Mouse (Mus musculus): Measurements from ENCODE around the gene Rpl38. TPM values are rescaled to one million over a fixed set of nuclear protein-coding genes. Genes with fewer than 3 reads are reported as not detected.
A peak's percentile ranks its signal among the peaks of the same experiment; 100 is the strongest.

Gene Rpl38
- polyA plus RNA-seq, 1 experiment = 130 TPM

- H3K36me3 ChIP-seq (ENCODE audit: control insufficient read depth, insufficient read depth, low read length) = no peaks in the 10 kb centered on the region
- H3K27ac ChIP-seq (ENCODE audit: insufficient read depth, low read depth, low read length) = no peak overlapping the region
- no peaks in the 10 kb centered on the region for H3K27me3 ChIP-seq (ENCODE audit: control insufficient read depth, insufficient read depth, low read length)
- 57% methylated on average over 11 of the region's 11 CpGs for WGBS
- H3K4me1 ChIP-seq (ENCODE audit: control insufficient read depth, insufficient read depth, insufficient read length, low read length) = no peaks in the 10 kb centered on the region
- TF ChIP-seq POLR2A (IDR thresholded peaks at IDR 0.05; ENCODE audit: low read depth, low read length) (no peak), CTCF (IDR thresholded peaks at IDR 0.05; ENCODE audit: extremely low read depth, insufficient read length, insufficient replicate concordance, low read depth, low read length) (no peak)
- H3K4me3 ChIP-seq (ENCODE audit: low read depth, low read length) = no peak overlapping the region
Observed at GRCm38 (mm10) chr11:114642926-114643325, 25.4 kb upstream of the Rpl38 start.

DNA sequence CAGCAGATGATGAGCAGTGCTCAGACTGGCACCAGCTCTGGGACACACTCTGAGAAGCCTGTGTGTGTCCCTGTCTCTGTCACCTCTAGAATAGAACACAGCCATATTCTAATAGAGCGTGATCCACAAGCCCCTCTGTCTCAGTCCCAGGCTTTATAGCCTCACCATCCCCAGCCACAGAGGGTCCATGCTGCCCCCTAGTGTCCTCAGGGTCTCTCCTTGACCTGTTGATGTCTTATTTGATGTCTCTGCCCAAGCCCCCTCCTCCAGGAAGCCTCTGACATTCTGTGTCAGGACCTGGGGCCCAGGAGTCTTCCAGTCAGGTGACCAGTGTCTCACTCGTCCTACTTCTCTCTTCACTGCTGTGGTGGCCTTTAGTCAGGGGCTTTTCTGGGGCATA, 24.2 kb upstream of the Rpl38 start:
- no peak for TF ChIP-seq POLR2A (IDR thresholded peaks at IDR 0.05; ENCODE audit: low read depth, low read length)
- TF ChIP-seq CTCF (IDR thresholded peaks at IDR 0.05; ENCODE audit: extremely low read depth, insufficient read length, insufficient replicate concordance, low read depth, low read length) = no peak
- WGBS = 36% methylated on average over 2 of the region's 2 CpGs
- Histone ChIP-seq H3K27ac (ENCODE audit: insufficient read depth, low read depth, low read length) (no peak overlapping the region), H3K36me3 (ENCODE audit: control insufficient read depth, insufficient read depth, low read length) (no peaks in the 10 kb centered on the region), H3K27me3 (ENCODE audit: control insufficient read depth, insufficient read depth, low read length) (no peaks in the 10 kb centered on the region), H3K4me1 (ENCODE audit: control insufficient read depth, insufficient read depth, insufficient read length, low read length) (no peaks in the 10 kb centered on the region), H3K4me3 (ENCODE audit: low read depth, low read length) (no peak overlapping the region)

DNA sequence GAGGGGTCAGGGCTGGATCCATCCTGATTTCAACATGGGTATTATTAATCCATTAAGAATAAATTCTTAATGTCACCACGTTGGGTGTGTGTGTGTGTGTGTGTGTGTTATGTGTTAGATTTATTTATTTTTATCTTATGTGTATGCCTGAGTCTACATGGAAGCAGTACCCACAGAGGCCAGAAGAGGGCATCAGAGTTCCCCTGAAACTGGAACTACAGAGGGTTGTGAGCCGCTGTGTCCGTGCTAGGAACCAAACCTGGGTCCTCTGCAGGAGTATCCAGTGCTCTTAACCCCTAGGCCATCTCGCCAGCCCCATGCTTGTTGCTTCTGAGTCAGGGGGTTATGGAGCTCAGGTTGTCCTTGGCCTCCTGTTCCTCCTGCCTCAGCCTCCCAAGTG, 18.8 kb upstream of the Rpl38 start:
- WGBS = 55% methylated on average over 4 of the region's 4 CpGs
- Histone ChIP-seq H3K27ac (ENCODE audit: insufficient read depth, low read depth, low read length) (no peak overlapping the region), H3K4me1 (ENCODE audit: control insufficient read depth, insufficient read depth, insufficient read length, low read length) (no peaks in the 10 kb centered on the region), H3K27me3 (ENCODE audit: control insufficient read depth, insufficient read depth, low read length) (no peaks in the 10 kb centered on the region), H3K36me3 (ENCODE audit: control insufficient read depth, insufficient read depth, low read length) (no peaks in the 10 kb centered on the region), H3K4me3 (ENCODE audit: low read depth, low read length) (no peak overlapping the region)
- no peak for TF ChIP-seq CTCF (IDR thresholded peaks at IDR 0.05; ENCODE audit: extremely low read depth, insufficient read length, insufficient replicate concordance, low read depth, low read length)
- TF ChIP-seq POLR2A (IDR thresholded peaks at IDR 0.05; ENCODE audit: low read depth, low read length) = no peak

GRCm38 (mm10) chr11:114652531-114652930, 15.8 kb upstream of the Rpl38 start:
- no peaks in the 10 kb centered on the region for H3K27me3 ChIP-seq (ENCODE audit: control insufficient read depth, insufficient read depth, low read length)
- H3K27ac ChIP-seq (ENCODE audit: insufficient read depth, low read depth, low read length) = no peak overlapping the region
- whole genome bisulfite sequencing = 8% methylated on average over 16 of the region's 16 CpGs
- TF ChIP-seq CTCF (IDR thresholded peaks at IDR 0.05; ENCODE audit: extremely low read depth, insufficient read length, insufficient replicate concordance, low read depth, low read length) = no peak
- H3K36me3 ChIP-seq (ENCODE audit: control insufficient read depth, insufficient read depth, low read length) = no peaks in the 10 kb centered on the region
- H3K4me3 ChIP-seq (ENCODE audit: low read depth, low read length) = no peak overlapping the region
- H3K4me1 ChIP-seq (ENCODE audit: control insufficient read depth, insufficient read depth, insufficient read length, low read length) = no peaks in the 10 kb centered on the region

- Histone ChIP-seq H3K4me3 (ENCODE audit: low read depth, low read length) (no peak overlapping the region), H3K4me1 (ENCODE audit: control insufficient read depth, insufficient read depth, insufficient read length, low read length) (no peaks in the 10 kb centered on the region), H3K27me3 (ENCODE audit: control insufficient read depth, insufficient read depth, low read length) (no peaks in the 10 kb centered on the region; the same call in 1 of the 2 replicates), H3K27ac (ENCODE audit: insufficient read depth, low read depth, low read length) (no peak overlapping the region), H3K36me3 (ENCODE audit: control insufficient read depth, insufficient read depth, low read length) (no peaks in the 10 kb centered on the region)
- 73% methylated on average over 6 of the region's 6 CpGs for WGBS
- no peak for TF ChIP-seq CTCF (IDR thresholded peaks at IDR 0.05; ENCODE audit: extremely low read depth, insufficient read length, insufficient replicate concordance, low read depth, low read length)
- TF ChIP-seq POLR2A (IDR thresholded peaks at IDR 0.05; ENCODE audit: low read depth, low read length) = no peak
Observed at GRCm38 (mm10) chr11:114653664-114654063, 14.7 kb upstream of the Rpl38 start.

DNA sequence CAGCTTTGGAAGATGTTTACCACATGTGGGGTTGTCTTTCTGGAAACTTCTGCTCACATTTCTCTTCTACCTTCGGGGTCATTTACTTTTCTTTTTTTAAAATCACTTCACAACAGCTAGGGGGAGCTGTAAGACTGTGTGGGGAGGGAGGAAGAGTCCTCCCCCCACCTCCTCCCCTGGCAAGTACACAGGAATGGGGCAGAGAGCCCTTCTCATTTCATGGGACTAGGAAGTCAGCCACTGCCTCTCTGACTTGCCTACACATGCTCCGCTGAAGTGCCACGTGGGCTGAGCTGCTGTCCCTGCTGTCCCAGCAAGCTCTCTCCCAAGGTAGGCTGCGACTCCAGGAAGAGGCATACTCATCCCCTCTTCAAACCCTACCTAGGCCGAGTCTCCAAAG, 13.8 kb upstream of the Rpl38 start:
- no peaks in the 10 kb centered on the region; the same call in 1 of the 2 replicates for H3K27me3 ChIP-seq (ENCODE audit: control insufficient read depth, insufficient read depth, low read length)
- H3K27ac ChIP-seq (ENCODE audit: insufficient read depth, low read depth, low read length) = no peak overlapping the region
- no peaks in the 10 kb centered on the region for H3K36me3 ChIP-seq (ENCODE audit: control insufficient read depth, insufficient read depth, low read length)
- TF ChIP-seq CTCF (IDR thresholded peaks at IDR 0.05; ENCODE audit: extremely low read depth, insufficient read length, insufficient replicate concordance, low read depth, low read length) = peak; percentile 15; the same call in 1 of the 2 replicates
- no peak for TF ChIP-seq POLR2A (IDR thresholded peaks at IDR 0.05; ENCODE audit: low read depth, low read length)
- H3K4me3 ChIP-seq (ENCODE audit: low read depth, low read length) = no peak overlapping the region
- no peaks in the 10 kb centered on the region for H3K4me1 ChIP-seq (ENCODE audit: control insufficient read depth, insufficient read depth, insufficient read length, low read length)
- 40% methylated on average over 5 of the region's 5 CpGs for WGBS

GRCm38 (mm10) chr11:114655350-114656008, 12.8 kb upstream of the Rpl38 start:
- Histone ChIP-seq H3K36me3 (ENCODE audit: control insufficient read depth, insufficient read depth, low read length) (no peaks in the 10 kb centered on the region), H3K27me3 (ENCODE audit: control insufficient read depth, insufficient read depth, low read length) (no peaks in the 10 kb centered on the region; the same call in 1 of the 2 replicates), H3K4me1 (ENCODE audit: control insufficient read depth, insufficient read depth, insufficient read length, low read length) (no peaks in the 10 kb centered on the region), H3K4me3 (ENCODE audit: low read depth, low read length) (no peak overlapping the region), H3K27ac (ENCODE audit: insufficient read depth, low read depth, low read length) (no peak overlapping the region)
- TF ChIP-seq CTCF (IDR thresholded peaks at IDR 0.05; ENCODE audit: extremely low read depth, insufficient read length, insufficient replicate concordance, low read depth, low read length) = no peak
- TF ChIP-seq POLR2A (IDR thresholded peaks at IDR 0.05; ENCODE audit: low read depth, low read length) = no peak
- 52% methylated on average over 7 of the region's 7 CpGs for WGBS

Data from small intestine, adult 2 months (tissue).